Mouse (Mus musculus): ENCODE results near the gene Slc2a5.

GRCm38 (mm10) chr4:150130661-150131060 is 11.6 kb downstream of the Slc2a5 start:
- TF ChIP-seq CTCF (IDR thresholded peaks at IDR 0.05; ENCODE audit: extremely low read depth, insufficient read length, insufficient replicate concordance, low read depth, low read length) (no peak), POLR2A (IDR thresholded peaks at IDR 0.05; ENCODE audit: low read depth, low read length) (no peak)
